Mouse (Mus musculus): ENCODE results near the gene Eci1.

DNA sequence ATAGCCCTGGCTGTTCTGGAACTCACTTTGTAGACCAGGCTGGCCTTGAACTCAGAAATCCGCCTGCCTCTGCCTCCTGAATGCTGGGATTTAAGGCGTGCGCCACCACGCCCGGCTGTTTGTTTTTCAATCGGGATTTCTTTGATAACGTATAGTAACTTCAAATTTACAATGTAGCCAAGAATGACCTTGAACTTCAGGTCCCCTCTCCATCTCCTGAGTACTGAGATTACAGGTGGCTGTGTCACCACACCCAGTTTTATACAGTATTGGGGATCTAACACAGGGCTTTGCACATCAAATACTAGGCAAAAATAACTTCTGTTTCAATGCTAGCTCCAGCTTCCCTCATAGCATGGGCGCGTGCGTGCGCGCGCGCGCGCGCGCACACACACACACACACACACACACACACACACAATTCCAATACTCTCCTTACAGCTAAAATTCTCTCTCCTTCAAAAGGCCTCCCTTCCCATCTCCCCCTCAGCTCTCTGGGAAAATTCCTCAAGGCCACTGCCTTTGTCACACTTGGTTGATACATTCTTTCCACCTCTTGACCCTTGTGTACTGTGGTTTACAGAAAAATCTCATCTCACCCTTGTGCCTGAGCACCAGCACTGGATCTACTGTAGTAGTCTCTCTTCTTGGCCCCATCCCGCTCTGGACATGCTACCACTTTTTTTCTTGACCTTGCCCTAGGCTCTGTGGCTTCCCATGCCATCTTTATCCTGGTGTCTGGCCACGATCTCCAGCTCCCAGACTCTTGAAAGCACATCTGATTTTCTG, 54.8 kb downstream of the Eci1 start:
- TF ChIP-seq CTCF (IDR thresholded peaks at IDR 0.05; ENCODE audit: borderline replicate concordance, insufficient read depth, low read length) (no peak), POLR2A (IDR thresholded peaks at IDR 0.05; ENCODE audit: low read depth, low read length) (no peak)

All from embryonic fibroblast, embryonic 13.5 days (primary cell).